Mouse (Mus musculus) left cerebral cortex, postnatal 10 days (tissue): ENCODE measurements at regions not wholly inside any gene's neighbourhood (a gene's known extent, or its start where the extent isn't known, plus 50 kb on each side); places are given as distances from the start of the nearest gene placed in this dataset. TPM values are rescaled to one million over a fixed set of nuclear protein-coding genes. Genes with fewer than 3 reads are reported as not detected.

Source experiments
- microRNA-seq: library from miRNA; unstranded; fragments of <30 nt; microRNA quantifications from one replicate; pipeline ENCODE4 v1.2.0, GENCODE M21; 2022

Small RNA genes in the stretch of these regions (microRNA-seq; reads per million reads assigned to microRNA genes)
- gene Gm44377 = not detected
